Mouse (Mus musculus) cerebellum, adult 2 months (tissue): ENCODE results near the gene Wnt4.

Experiments
- CTCF ChIP-seq: fragments of 200-500 bp; IDR thresholded peaks from 2 replicates; pipeline ENCODE4 v1.5.1; 2011; ENCODE audit warnings: low read depth, mild to moderate bottlenecking, control low read depth, low read length, moderate library complexity, borderline replicate concordance; ENCODE audit not compliant: insufficient read depth
- POLR2A ChIP-seq: fragments of 200-500 bp; IDR thresholded peaks from 2 replicates; pipeline ENCODE4 v1.6.1; 2011; ENCODE audit warnings: low read length, control low read depth, borderline replicate concordance; ENCODE audit not compliant: insufficient read depth

GRCm38 (mm10) chr4:137285876-137286661 is 8.8 kb downstream of the Wnt4 start:
- no peak for TF ChIP-seq CTCF
- no peak for TF ChIP-seq POLR2A
